Mouse (Mus musculus) kidney, adult 2 months (tissue): ENCODE data around the gene Nav2.

ENCODE experiments used
- CTCF ChIP-seq: fragments of 200-500 bp; conservative IDR thresholded peaks from 2 replicates; pipeline ENCODE4 v1.5.1; 2011; ENCODE audit warnings: low read depth, mild to moderate bottlenecking, control low read depth, low read length, moderate library complexity, mixed read lengths; ENCODE audit not compliant: insufficient read depth, insufficient read length
- POLR2A ChIP-seq: fragments of 200-500 bp; IDR thresholded peaks from one replicate; pipeline ENCODE4 v1.6.1; 2011; ENCODE audit warnings: low read depth, low read length, control low read depth

DNA sequence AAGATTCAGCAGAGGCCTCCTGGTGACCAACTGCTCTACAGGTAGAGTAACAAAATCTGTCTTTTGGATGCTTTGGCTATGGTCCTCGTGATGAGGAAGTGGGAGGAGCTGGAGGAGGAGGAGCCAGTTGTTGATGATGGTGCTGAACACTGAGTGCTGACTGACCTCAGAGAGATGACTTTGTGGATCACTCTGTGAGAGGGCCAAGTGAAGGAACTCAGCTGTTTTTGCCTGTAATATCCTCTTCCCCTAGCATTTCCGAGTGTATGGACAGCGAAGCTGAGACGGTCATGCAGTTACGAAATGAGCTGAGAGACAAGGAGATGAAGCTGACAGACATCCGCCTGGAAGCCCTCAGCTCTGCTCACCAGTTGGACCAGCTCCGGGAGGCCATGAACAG, 674.0 kb downstream of the Nav2 start:
- TF ChIP-seq POLR2A, result no peak
- TF ChIP-seq CTCF, result no peak
